Mouse (Mus musculus): Measurements from ENCODE around the gene Defb47.

DNA sequence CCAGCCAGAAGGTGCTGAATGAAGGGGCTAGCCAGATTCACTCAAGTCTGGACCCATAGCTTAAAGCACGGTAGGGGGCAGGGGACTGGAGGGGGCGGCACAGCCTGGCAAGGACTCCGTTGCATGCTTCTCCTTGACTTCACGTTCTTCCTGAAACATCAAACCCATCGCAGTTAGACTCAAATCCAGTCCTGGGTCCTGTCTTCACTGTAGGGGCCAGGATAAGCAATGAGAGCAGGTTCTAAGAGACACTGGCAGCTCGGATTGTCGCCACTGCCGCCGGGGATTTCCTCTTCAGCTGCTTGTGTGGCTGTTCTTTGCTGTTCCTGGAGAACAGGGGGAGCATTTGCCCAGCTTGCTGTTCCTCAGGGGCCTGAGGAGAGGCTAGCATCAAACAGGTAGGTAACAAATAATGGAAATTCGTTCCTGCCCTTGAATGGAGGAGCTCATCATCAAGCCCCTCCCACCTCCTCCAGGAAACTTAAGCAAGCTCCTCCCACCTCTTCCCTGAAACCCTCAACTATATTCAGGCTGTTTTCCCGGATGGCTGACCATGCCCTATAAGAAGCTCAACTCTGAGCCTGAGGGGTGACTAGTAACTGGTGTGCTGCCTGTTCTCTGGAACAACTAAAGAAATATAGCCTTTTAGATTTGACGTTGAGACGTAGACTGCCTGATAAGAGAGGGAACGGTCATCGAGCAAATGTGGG, 31.9 kb upstream of the Defb47 start:
- TF ChIP-seq ZC3H11A (IDR thresholded peaks at IDR 0.05; ENCODE audit: borderline replicate concordance, low read depth, low read length): no peak
- TF ChIP-seq MAFK (IDR thresholded peaks at IDR 0.05; ENCODE audit: insufficient read depth, low read depth, low read length): no peak

Measured in ES-E14 (cell line).